ENCODE assay signal across 13 mouse cellular contexts in the genomic region with DNA sequence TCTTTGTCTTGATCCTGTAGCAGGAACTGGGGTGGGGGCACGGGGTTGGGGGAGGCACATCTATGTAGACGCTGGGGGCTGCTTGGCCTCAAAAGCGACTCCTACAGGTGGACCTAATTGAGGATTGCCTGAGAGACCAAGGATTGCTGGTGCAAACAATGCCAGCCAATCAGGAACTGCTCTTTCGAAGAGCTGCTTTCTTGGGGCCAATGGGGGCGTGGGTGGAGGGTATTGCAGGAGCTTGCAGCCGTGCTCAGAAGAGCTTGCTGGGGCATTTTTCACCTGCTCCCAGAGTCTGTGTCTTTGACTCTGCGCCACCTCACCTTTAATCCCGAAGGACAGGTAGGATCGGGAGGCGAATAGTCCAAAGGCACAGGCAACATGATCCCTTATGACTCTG.
"Had no signal": no experiment of that assay in that cellular context is flagged by ENCODE, and none has a peak within 500 bp of the region (broad histone marks: within the 10 kb centered on the region; RNA-seq: fewer than 3 reads in every experiment).

No protein-coding gene starts in this region.

- ATAC-seq: midbrain, embryonic 16.5 days had no signal

- H3K9ac ChIP-seq: limb, embryonic 15.5 days; midbrain, embryonic 12.5 days; neural tube, embryonic 15.5 days had no signal

- DNase-seq: kidney, adult 8-10 months; kidney, postnatal 25 days; layer of hippocampus, adult 9-11 months; layer of hippocampus, postnatal 36 days; lung, adult 18-20 months; right cerebral cortex, adult 18-20 months; right cerebral cortex, postnatal 25 days; thymus, postnatal 14 days had no signal

- H3K4me1 ChIP-seq: limb, embryonic 15.5 days; midbrain, embryonic 12.5 days; neural tube, embryonic 15.5 days had no signal

- H3K4me2 ChIP-seq: limb, embryonic 15.5 days; midbrain, embryonic 12.5 days; neural tube, embryonic 15.5 days had no signal

- H3K27me3 ChIP-seq: limb, embryonic 15.5 days; midbrain, embryonic 12.5 days; neural tube, embryonic 15.5 days had no signal

- H3K27ac ChIP-seq: limb, embryonic 15.5 days; midbrain, embryonic 12.5 days; neural tube, embryonic 15.5 days; stomach, postnatal 0 days had no signal

- H3K9me3 ChIP-seq: limb, embryonic 15.5 days; midbrain, embryonic 12.5 days; neural tube, embryonic 15.5 days had no signal

- H3K36me3 ChIP-seq: limb, embryonic 15.5 days; midbrain, embryonic 12.5 days; neural tube, embryonic 15.5 days had no signal

- H3K4me3 ChIP-seq: limb, embryonic 15.5 days; midbrain, embryonic 12.5 days; neural tube, embryonic 15.5 days had no signal
